Mouse (Mus musculus): ENCODE measurements at regions not wholly inside any gene's neighbourhood (a gene's known extent, or its start where the extent isn't known, plus 50 kb on each side); places are given as distances from the start of the nearest gene placed in this dataset.

- no peak for TF ChIP-seq POLR2A (IDR thresholded peaks at IDR 0.05; ENCODE audit: insufficient read depth, low read depth, low read length)
- no peak for TF ChIP-seq CTCF (IDR thresholded peaks at IDR 0.05; ENCODE audit: insufficient read depth, low read depth, low read length)
These were observed 102.8 kb downstream of the Ndufa10 start for GRCm38 (mm10) chr1:92370842-92371241.

All from olfactory bulb, adult 2 months (tissue).